Mouse (Mus musculus) G1E (cell line): ENCODE measurements around the gene Pax4.

Source experiments
- CTCF ChIP-seq: IDR thresholded peaks from 2 replicates; pipeline ENCODE4 v1.5.1; 2012; ENCODE audit warnings: low read depth, low read length, inconsistent platforms, mixed read lengths
- GATA1 ChIP-seq: IDR thresholded peaks from 2 replicates; pipeline ENCODE4 v1.6.1; 2012; ENCODE audit warnings: borderline replicate concordance, low read length, inconsistent platforms, mixed read lengths
- TAL1 ChIP-seq: conservative IDR thresholded peaks from 2 replicates; pipeline ENCODE4 v1.6.1; 2012; ENCODE audit warnings: low read depth, low read length, inconsistent platforms, mixed read lengths

- TF ChIP-seq CTCF, result no peak
- no peak for TF ChIP-seq GATA1
- no peak for TF ChIP-seq TAL1
Observed at GRCm38 (mm10) chr6:28471284-28472035, 22.3 kb upstream of the Pax4 start.
